Mouse (Mus musculus) A20 (cell line): ENCODE data around the gene Polq.

ENCODE experiments used
- DNase-seq: peaks from one replicate; pipeline ENCODE4 v3.0.0-alpha.2; 2011; ENCODE audit warnings: low read depth, low spot score

Polq gene

GRCm38 (mm10) chr16:37011061-37011921 lies at the start of gene Polq:
TSS of gene Polq (plus strand) at chr16:37011786.
- peak; percentile 94 for DNase-seq

GRCm38 (mm10) chr16:36963415-36963814 lies 48.2 kb upstream of the Polq start:
- DNase-seq, result no peak

GRCm38 (mm10) chr16:36979127-36979526 lies 32.5 kb upstream of the Polq start:
- DNase-seq, result no peak

- no peak for DNase-seq
Measured at GRCm38 (mm10) chr16:36983796-36984195, 27.8 kb upstream of the Polq start.

- DNase-seq, result peak; percentile 90
Measured at GRCm38 (mm10) chr16:36985636-36986042, 25.9 kb upstream of the Polq start.

GRCm38 (mm10) chr16:36987399-36987798 lies 24.2 kb upstream of the Polq start:
- DNase-seq, result no peak

GRCm38 (mm10) chr16:36988066-36988465 lies 23.5 kb upstream of the Polq start:
- peak; percentile 14 for DNase-seq

- peak; percentile 69 for DNase-seq
Measured at GRCm38 (mm10) chr16:36989493-36989892, 22.1 kb upstream of the Polq start.

GRCm38 (mm10) chr16:36989999-36990625 lies 21.5 kb upstream of the Polq start, which contains the start of gene Fbxo40:
TSS of gene Fbxo40 (minus strand) at chr16:36990467.
- no peak for DNase-seq

GRCm38 (mm10) chr16:36997650-36998049 lies 13.9 kb upstream of the Polq start:
- DNase-seq, result no peak

GRCm38 (mm10) chr16:36999366-36999972 lies 12.1 kb upstream of the Polq start:
- DNase-seq, result no peak

GRCm38 (mm10) chr16:37009262-37009661 lies 2.3 kb upstream of the Polq start:
- DNase-seq, result no peak

GRCm38 (mm10) chr16:37010370-37010769 lies 1.2 kb upstream of the Polq start:
- peak; percentile 77 for DNase-seq

- no peak for DNase-seq
Measured at GRCm38 (mm10) chr16:37011922-37012289, 320 bp downstream of the Polq start.

GRCm38 (mm10) chr16:37012336-37012735 lies 750 bp downstream of the Polq start:
- no peak for DNase-seq

- DNase-seq, result no peak
Measured at GRCm38 (mm10) chr16:37027581-37027980, 16.0 kb downstream of the Polq start.

GRCm38 (mm10) chr16:37031996-37032395 lies 20.4 kb downstream of the Polq start:
- DNase-seq, result no peak

GRCm38 (mm10) chr16:37034751-37035150 lies 23.2 kb downstream of the Polq start:
- DNase-seq, result no peak

GRCm38 (mm10) chr16:37059631-37060030 lies 48.0 kb downstream of the Polq start:
- no peak for DNase-seq

GRCm38 (mm10) chr16:37061261-37061660 lies 49.7 kb downstream of the Polq start:
- no peak for DNase-seq

- no peak for DNase-seq
Measured at GRCm38 (mm10) chr16:37072354-37072753, 60.8 kb downstream of the Polq start.

GRCm38 (mm10) chr16:37089648-37090047 lies 78.1 kb downstream of the Polq start:
- no peak for DNase-seq
